Mouse (Mus musculus) stomach, embryonic 14.5 days (tissue): ENCODE measurements around the gene Gpx5. TPM values are rescaled to one million over a fixed set of nuclear protein-coding genes. Genes with fewer than 3 reads are reported as not detected.

Experiments
- polyA plus RNA-seq: library from polyadenylated mRNA; unstranded; fragments of >200 nt; fragmentation: Nextera tagmentation; extraction: Ambion mirVana; gene quantifications from 2 replicates; pipeline ENCODE4 v1.2.1, GENCODE M21; 2014

Gene Gpx5
- polyA plus RNA-seq, 1 experiment from 2014 or later: not detected

Other genes starting within 250 kb of the Gpx5 start
- not detected in 2 replicates for gene Olfr1370, start 217.8 kb downstream of the Gpx5 start, polyA plus RNA-seq
- not detected in 2 replicates for gene Olfr1369-ps1, start 181.2 kb downstream of the Gpx5 start, polyA plus RNA-seq
- gene Olfr263, start 163.1 kb downstream of the Gpx5 start, polyA plus RNA-seq: not detected in 2 replicates
- gene Olfr1368, start 146.9 kb downstream of the Gpx5 start, polyA plus RNA-seq: not detected in 2 replicates
- gene Trim27, start 113.3 kb downstream of the Gpx5 start, polyA plus RNA-seq: 123 and 128 TPM in 2 replicates
- gene Gpx6, start 19.4 kb upstream of the Gpx5 start, polyA plus RNA-seq: not detected in 2 replicates
- gene Olfr1367, start 54.2 kb upstream of the Gpx5 start, polyA plus RNA-seq: not detected in 2 replicates
- gene Zscan12, start 70.1 kb upstream of the Gpx5 start, polyA plus RNA-seq: 11.5 and 12.3 TPM in 2 replicates
- 81.3 and 85.7 TPM in 2 replicates for gene Zkscan3, start 110.0 kb upstream of the Gpx5 start, polyA plus RNA-seq
- 2.3 and 3.1 TPM in 2 replicates for gene Pgbd1, start 148.3 kb upstream of the Gpx5 start, polyA plus RNA-seq
- 32.6 and 35.8 TPM in 2 replicates for gene Zscan26, start 161.0 kb upstream of the Gpx5 start, polyA plus RNA-seq
- gene Nkapl, start 175.8 kb upstream of the Gpx5 start, polyA plus RNA-seq: 2.7 and 2.8 TPM in 2 replicates
- 2.9 TPM in 2 replicates for gene Zkscan4, start 186.2 kb upstream of the Gpx5 start, polyA plus RNA-seq
- not detected in 2 replicates for gene Gm10065, start 186.7 kb upstream of the Gpx5 start, polyA plus RNA-seq
- gene AK157302, start 202.5 kb upstream of the Gpx5 start, polyA plus RNA-seq: 0.17 and 0.34 TPM in 2 replicates
- 6.7 and 7.5 TPM in 2 replicates for gene Gm11273, start 208.7 kb upstream of the Gpx5 start, polyA plus RNA-seq
- 11.5 and 11.6 TPM in 2 replicates for gene Zkscan8, start 238.4 kb upstream of the Gpx5 start, polyA plus RNA-seq